Mouse (Mus musculus): Measurements from ENCODE around the gene Itgad.

Gene Itgad

DNA sequence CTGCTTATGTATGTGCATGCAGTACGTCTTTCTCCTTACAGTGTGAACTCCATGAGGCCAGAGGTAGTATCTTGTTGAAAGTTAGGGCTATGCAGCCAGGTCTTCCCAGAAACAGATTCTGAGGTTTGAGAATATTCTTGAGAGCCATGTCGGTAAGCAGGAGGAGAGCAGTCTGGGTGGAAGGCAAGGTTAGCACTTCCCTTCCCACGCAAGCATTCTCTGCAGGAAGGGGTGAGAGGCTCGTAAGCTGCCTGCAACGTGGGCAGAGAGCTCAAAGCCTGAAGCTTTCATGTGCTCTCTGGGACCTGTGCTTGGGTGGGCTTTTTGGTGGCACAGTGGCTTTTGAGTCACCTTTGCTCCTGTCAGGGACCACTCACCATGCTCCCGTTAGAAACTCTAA, 26.4 kb downstream of the Itgad start:
- DNase-seq: no peak

DNA sequence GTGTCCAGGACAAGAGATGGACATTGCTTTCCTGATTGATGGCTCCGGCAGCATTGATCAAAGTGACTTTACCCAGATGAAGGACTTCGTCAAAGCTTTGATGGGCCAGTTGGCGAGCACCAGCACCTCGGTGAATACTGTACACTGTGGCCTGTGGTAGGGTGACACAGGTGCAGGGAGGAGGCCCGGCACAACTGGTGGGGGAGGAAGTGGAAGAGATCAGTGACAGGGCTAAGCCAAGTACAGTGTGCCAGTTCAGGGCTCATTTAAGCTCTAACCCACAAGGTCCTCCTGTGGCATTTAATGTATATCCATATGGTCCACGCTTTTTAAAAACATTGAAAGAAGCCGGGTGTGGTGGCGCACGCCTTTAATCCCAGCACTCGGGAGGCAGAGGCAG, 27.5 kb downstream of the Itgad start:
- no peak for DNase-seq

DNA sequence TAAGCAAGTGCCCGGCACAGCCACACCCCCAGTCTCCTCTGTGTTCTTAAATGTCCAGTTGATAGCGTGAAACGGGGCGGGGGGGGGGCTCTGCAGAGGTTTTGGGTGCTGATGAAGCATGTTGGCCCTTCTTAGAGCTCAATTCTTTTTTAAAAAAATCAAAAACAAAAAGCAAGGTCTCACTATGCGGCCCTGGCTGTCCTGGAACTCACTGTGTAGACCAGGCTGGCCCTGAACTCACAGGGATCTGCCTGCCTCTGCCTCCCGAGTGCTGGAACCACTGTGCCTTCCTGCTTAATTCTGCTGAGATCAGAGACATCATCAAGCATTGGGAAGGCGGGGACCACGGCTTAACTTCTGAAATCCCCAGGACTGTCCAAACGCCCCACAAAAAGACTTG, 47.4 kb downstream of the Itgad start:
- no peak for DNase-seq

DNA sequence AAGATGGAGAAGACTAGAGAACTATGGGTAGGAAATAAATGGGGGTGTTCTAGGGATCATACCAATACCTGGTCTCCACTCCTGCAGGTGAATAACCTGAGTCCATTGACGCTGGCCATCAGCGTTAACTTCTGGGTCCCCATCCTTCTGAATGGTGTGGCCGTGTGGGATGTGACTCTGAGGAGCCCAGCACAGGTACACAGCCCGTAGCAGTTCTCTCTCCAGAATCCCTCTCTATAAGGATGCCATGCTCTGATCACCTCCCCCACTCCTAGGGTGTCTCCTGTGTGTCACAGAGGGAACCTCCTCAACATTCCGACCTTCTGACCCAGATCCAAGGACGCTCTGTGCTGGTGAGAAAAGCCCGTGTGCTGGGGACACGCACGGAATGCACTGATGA, 48.9 kb downstream of the Itgad start:
- no peak for DNase-seq

DNA sequence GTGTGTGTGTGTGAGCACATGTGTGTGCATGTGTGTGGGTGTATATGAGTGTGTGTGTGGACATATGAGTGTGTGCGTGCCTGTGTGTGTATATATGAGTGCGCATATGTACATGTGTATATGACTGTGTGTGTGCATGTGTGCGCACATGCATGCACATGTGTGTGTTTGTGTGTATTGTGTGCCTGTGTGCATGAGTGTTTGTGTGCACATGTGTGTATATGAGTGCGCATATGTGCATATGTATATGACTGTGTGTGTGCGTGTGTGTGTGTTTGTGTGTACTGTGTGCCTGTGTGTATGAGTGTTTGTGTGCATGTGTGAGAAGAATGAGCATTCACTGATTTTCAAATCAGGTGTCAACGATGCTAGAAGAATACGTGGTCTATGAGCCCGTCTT, 50.0 kb downstream of the Itgad start:
- DNase-seq: no peak

DNA sequence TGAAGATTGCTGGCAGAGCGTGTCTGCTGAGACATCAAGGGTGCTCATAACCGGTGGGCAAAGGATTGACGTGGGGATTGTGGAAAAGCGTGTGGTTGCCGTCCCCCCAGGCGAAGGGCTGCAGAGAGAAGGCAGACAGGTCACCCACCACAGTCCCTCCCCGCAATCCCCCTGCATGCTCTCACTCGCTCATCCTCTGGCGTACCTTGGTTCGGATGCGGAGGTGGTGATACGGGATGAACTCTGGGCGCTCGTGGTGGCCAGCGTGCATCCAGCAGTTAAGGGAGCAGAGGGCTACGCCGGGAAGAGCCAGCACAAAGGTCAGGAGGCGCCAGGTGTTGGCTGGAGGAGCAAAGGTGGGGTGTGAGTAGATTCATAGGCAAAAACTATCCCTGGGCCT, 51.5 kb downstream of the Itgad start:
- no peak for DNase-seq

DNA sequence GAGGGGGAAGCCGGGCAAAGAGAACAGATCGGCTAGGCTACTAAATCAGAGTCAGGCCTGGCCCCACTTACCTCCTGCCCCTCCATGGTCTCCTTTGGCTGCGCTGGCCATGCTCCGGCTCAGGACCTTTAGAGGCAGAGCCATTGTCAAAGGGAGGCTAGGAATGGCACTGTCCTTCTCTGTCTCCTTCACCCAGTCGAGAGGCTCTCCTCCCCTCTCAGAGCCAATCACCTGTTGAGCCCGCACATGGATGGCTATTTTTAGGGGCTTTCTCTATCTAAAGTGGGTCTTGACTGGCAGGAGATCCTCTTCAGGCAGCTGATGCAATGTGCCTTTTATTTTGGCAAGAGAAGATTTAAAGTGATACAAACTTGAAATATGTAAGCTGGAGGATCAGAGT, 52.0 kb downstream of the Itgad start, which contains the start of gene Cox6a2:
Cox6a2 (minus strand) TSS at position 236 of the 400 bp plus-strand sequence.
- peak; percentile 38 to 53 for DNase-seq

DNA sequence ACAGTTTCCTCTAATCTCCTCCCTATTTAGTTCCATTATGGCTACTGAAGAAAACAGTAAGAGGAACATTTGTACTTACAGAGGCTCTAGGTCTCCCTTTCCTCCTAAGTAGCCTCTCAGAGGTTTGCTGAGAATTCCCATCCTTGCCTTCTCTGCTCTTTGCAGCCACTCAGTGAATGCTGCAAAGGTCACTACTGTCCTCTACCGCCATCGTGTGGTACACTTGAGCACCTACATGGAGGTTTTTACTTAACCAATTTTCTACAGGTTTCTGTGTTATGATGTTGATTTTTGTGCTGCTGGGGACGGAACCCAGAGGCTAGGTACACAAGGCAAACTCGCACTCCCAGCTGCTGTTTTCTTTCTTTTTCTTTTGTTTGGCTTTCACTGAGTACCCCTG, 54.0 kb downstream of the Itgad start:
- peak; percentile 32 to 60 for DNase-seq

DNA sequence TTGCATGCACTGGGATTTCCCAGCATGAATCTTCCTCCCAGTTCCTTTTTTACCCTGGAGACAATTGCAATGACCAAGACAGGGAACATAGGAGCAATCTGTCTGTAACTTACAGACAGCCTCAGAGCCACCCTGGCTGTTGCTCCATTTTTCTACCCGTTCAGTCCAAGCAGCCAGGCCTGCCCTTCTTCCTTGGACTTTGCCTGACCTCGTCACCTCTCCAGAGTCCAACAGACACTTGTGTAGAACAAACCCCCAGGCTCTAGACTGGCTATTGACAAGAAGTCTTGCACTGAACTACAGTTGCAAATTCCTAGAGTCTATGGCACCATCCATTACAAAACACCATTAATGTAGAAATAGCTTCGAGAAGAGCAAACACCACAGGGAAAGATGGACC, 55.6 kb downstream of the Itgad start:
- DNase-seq: no peak

DNA sequence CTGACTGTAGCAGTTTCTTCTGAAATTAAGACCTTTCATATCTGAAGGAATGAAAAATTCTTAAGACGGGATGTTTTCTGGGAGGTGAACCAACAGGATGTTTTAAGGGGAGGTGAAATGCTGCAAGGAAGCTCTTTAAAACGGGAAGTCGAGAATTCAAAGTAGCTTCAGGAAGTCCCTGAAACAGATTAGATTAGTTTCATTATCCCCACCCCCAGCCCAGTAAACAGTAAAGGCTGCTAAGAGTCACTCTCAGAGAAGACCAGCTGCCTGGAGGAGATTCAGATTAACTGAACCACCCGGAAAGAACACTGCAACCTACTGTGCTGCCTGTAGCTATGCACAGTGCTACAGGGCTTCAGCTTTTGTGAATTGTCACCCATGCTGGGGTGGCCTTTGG, 65.8 kb downstream of the Itgad start:
- no peak for DNase-seq

DNA sequence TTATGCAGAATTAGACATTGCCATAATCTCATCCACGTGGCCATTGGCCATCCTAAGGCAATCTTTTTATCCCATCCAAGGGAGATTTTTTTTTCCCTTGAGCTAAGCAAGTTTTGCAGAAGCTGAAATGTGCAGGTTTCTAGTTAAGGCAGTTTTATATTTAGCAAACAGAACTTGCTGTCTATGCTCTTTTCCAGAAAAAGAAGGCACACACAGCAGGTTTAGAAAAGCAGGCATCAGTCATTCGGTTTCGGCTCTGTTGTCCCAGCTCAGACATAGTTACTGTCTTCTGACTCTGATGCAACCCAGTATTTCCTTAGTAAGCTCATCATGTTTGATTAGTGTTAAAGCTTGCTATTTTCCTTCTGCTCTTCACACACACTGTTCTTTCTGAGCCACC, 66.8 kb downstream of the Itgad start:
- DNase-seq: no peak

DNA sequence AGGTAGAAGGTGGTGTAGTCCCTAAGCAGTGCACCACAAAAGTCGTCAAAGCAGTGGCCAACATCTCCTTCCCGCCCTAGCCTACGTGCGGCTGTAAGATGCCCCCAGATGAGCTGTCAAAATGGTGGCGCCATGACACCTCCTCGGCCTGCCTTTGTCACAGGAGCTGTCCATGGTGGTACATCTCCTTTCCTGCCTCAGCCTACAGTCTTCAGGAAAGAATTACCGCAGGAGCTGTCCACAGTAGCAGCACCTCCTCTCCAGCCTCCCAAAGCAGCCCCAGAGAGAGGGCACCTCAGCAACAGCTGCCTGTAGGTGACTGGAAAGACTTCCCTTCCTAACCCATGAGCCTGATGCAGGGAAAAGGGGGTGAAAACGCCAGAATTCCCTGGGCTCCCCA, 77.6 kb downstream of the Itgad start:
- DNase-seq: no peak

DNA sequence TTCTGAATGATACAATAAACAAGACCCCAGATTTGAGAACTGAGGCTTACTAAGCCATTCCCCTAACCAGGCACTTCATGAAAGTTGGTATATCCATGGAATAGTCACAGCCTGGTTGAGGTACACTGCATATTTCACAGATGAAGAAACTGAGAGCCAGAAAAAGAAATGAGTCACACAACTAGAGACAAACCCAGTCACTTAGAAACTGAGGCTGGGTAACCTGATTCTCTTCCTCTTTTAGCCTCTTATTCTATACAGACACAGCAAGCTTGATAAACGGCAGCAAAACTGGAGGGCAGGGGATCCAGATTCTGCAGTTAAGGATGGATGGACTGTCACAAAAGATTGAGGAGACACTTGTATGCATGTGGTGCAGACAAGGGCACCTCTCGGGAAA, 80.6 kb downstream of the Itgad start:
- DNase-seq: no peak

DNA sequence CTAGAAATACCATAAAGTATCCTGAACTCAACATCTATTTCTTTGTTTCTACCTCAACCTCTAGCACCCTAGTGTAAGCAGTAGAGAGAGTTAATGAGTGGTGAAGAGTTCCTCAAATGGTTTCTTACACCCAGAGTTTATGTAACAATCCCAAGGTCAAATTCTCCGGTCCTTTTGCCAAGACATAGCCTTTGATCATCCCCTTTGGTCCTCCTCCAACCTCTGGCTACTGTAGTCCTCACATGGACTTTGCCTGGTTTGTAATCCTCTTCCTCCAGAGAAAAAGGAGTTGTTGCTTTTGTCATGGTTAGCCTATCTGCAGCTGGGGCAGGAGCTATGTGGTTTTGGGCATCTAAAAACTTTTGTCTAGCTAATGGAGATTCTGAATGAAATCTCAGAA, 81.3 kb downstream of the Itgad start:
- no peak for DNase-seq

DNA sequence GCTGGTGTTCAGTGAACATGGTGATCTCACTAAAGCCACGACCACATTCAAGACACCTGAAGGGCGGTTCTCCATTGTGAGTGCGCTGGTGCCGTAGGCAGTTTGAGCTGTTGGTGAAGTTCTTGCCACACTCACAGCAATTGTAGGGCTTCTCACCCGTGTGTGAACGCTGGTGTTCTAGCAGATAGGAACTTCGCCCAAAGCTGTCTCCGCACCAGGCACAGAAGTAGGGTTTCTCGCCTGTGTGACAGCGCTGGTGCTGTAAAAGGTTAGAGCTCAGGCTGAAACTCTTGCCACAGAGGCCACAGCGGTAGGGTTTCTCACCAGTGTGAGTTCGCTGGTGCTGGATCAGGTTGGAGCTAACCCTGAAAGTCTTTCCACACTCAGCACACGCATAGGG, 82.2 kb downstream of the Itgad start:
- DNase-seq: no peak

DNA sequence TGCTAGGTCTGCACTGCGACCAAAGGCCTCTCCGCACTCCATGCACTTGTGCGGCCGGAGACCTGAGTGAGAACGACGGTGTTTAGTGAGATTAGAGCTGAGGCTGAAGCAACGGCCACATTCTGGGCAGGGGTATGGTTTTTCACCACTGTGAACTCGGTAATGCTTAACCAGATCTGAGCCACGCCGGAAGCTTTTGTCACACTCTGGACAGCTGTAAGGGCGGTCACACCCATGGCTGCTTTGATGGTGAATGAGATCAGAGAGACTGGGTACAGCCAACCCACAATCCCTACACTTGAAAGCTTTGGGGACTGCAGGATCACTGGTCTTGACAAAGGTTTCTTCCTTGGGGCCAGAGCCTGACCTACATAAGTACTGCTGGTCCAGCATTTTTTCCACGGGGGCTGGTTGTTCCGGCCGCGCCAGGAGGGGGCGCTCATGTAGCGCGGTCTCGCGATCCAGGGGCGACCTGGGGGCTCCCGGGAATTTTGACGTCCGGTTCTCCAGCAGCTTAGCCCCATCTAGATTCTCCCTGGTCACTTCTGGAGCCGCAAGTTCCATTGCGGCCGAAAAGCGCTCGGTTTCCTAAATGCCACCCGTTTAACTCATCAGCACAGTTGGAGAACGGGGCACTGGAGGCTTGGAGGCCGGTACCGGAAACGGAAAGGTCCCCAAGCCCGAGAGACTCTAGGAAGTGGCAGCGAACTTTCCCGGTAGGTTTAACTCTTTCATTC, 82.8 kb downstream of the Itgad start, which contains the start of gene Armc5:
Armc5 (plus strand) TSS at position 487 of the 737 bp plus-strand sequence.
- peak; percentile 83 to 86 for DNase-seq

DNA sequence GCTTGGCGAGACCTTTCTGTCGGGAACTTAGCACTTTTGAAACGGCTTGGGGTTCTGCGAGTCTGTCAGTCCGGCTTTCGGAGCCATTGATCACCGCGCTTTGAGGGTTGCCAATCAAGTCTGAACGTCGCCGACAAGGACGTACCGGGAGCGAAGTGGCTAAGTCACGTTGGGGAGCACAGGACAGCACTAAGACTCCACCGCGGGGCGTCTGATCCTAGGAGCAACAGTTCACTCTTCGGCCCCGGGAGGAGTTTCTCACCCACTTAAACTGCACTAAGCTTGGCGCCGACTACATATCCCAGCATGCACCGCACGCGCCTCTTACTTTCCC, 83.4 kb downstream of the Itgad start:
- no peak for DNase-seq

DNA sequence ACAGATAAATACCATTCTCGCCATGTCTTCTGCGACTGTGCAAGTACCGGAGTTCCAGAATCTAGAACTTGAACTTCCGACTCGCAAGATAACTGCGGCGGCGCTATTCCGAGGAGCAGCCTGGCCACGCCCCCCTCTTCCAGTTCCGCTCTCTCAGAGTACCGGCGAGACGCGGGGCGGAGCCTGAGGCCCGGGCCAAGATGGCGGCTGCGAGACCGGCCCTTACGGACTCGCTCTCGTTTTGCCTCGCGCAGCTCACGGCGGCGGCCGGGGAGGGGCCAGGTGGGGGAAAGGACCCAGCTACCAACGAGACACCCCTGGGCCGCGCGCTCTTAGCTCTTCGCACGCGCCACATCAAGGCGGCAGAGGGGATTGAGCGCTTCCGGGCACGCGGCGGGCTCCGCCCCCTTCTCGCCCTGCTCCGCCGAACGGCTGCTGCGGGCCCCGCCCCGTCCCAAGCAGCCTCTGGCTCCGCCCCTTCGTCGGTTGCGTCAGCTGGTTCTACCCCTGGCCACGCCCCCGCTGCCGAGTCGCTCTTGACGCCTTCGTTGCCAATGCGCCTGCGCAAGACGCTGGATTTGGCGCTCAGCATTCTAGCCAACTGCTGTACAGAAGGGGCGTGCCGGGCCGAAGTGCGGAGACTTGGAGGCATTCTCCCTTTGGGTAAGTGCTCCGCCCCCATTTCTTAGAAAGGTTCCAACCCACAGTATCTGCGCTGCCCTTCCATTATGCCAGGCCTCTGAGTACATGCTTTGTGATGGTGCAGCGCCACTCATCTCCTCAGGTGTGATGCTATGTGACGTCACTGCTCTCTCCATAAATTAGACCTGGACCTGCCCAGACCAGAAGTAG, 84.0 kb downstream of the Itgad start, which contains the start of gene 9130023H24Rik:
9130023H24Rik (minus strand) TSS at position 105 of the 852 bp plus-strand sequence.
- DNase-seq: peak; percentile 99 to 100

DNA sequence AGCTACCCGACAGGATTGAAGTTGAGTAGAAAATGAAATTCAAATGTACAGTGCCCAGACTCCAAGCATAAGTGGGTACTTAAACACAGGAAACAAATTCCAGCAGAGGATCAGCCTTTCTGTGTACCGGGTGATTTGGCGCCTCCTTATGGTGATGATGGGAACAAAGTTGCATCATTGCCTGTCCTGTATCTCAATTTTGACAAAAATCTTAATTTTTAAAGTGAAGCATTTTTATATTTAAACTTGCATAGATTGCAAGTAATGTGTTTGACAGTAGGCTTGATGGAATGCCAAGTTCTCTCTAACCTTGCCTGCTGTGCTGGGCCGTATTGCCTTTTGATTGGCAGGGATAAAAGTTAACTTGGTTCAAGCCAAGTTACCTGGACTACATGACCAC, 84.8 kb downstream of the Itgad start:
- DNase-seq: peak; percentile 51 to 66

DNA sequence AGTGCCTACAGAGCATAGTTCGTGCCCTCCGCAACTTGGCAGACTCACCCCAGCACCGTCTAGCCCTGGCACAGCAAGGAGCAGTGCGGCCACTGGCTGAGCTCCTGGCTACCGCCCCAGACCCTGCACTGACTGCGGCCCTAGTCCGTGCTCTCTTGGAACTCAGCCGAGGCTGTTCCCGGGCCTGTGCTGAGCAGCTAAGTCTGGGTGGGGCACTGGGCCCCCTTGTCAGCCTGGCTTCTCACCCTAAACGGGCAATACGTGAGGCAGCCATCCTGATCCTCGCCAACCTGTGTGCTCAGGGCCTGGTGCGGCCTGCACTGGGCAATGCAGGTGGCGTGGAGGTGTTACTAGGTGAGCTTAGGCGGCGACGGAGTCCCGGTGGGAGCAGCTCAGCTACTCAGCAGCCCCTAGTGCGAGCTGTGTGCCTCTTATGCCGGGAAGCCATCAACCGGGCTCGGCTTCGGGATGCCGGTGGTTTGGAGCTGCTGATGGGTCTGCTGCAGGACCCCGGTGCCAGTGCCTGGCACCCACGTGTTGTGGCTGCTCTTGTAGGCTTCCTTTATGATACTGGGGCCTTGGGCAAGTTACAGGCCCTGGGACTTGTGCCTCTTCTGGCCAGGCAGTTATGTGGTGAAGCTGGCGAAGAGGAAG, 86.1 kb downstream of the Itgad start:
- DNase-seq: no peak

DNA sequence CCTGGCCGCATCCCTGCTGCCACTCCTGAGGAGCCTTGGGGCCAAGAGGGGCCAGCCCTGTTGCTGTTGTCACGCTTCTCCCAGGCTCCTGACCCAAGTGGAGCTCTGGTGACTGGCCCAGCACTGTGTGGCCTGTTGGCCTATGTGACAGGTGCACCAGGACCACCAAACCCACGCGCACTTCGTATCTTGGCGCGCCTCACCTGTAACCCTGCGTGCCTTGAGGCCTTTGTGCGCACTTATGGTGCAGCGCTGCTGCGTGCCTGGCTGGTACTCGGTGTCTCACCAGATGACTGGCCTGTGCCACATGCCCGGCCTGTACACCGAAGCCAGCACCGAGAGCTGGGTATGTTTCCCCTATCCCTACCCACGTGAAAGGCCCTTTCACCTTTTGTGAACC, 88.2 kb downstream of the Itgad start:
- DNase-seq: no peak

DNA sequence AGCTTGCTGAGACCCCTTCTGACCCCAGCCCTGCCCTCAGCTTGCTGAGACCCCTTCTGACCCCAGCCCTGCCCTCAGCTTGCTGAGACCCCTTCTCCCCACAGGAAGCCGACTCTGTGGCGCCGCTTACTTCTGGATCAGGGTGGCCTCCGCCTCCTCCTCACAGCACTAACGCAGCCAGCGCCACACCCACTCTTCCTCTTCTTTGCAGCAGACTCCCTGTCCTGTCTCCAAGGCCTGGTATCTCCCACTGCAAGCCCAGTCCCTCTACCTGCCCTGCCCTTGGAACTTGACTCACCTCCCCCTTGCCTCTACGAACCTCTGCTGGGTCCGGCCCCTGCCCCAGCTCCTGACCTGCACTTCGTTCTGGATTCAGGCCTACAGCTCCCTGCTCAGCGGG, 89.7 kb downstream of the Itgad start:
- DNase-seq: peak; percentile 28 to 39

DNA sequence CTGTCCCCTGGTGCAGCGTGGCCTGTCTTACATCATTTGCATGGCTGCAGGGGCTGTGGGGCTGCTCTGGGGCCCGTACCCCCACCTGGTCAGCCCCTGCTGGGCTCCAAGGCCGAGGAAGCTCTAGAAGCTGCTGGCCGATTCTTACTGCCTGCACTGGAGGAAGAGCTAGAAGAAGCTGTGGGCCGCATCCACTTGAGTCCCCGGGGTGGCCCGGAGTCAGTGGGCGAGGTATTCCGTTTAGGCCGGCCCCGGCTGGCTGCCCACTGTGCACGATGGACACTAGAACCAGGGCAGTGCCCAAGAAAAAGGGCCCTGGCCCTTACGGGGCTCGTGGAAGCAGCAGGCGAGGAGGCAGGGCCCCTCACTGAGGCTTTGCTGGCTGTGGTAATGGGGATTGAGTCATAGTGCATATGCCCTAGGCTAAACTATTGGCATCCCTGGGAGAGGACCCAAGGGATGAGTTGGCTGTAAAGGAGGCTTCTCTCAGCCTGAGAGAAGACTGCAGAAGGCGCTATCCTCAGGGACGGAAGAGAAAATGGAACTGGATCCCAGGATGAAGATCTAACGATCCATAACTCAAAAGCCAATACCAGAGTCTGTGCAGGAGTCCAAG, 90.3 kb downstream of the Itgad start:
- DNase-seq: no peak
